Mouse (Mus musculus) C2C12 (cell line): ENCODE measurements around the gene Usp20. TPM values are rescaled to one million over a fixed set of nuclear protein-coding genes. Genes with fewer than 3 reads are reported as not detected.

ENCODE experiments used
- H3K27me3 ChIP-seq: one replicate; pipeline ENCODE4 v1.6.1; 2011; ENCODE audit not compliant: control insufficient read depth, insufficient read depth, insufficient read length
- H3K36me3 ChIP-seq: one replicate; pipeline ENCODE4 v1.6.1; 2011; ENCODE audit not compliant: control insufficient read depth, insufficient read depth
- H3K4me3 ChIP-seq: one replicate; pipeline ENCODE4 v1.5.1; 2011; ENCODE audit warnings: mild to moderate bottlenecking, control low read depth; ENCODE audit not compliant: poor library complexity, insufficient read depth, severe bottlenecking
- H3K79me2 ChIP-seq: one replicate; pipeline ENCODE4 v1.6.1; 2011; ENCODE audit not compliant: control insufficient read depth, insufficient read depth
- H3K79me3 ChIP-seq: one replicate; pipeline ENCODE4 v1.6.1; 2011; ENCODE audit warnings: low read depth, control low read depth
- H3ac ChIP-seq: one replicate; pipeline ENCODE3; 2011; ENCODE audit warnings: low read depth; ENCODE audit not compliant: control insufficient read depth, insufficient read length
- CEBPB ChIP-seq: IDR thresholded peaks from one replicate; pipeline ENCODE4 v1.6.1; 2011; ENCODE audit warnings: low read depth, mild to moderate bottlenecking, control low read depth, moderate library complexity
- CTCF ChIP-seq: IDR thresholded peaks from one replicate; pipeline ENCODE4 v1.5.1; 2011; ENCODE audit not compliant: control insufficient read depth, insufficient read depth, insufficient read length
- FOSL1 ChIP-seq: IDR thresholded peaks from one replicate; pipeline ENCODE4 v1.8.0; 2011; ENCODE audit warnings: mild to moderate bottlenecking, low read length; ENCODE audit not compliant: poor library complexity, insufficient read depth, severe bottlenecking
- MAX ChIP-seq: IDR thresholded peaks from one replicate; pipeline ENCODE4 v1.6.1; 2011; ENCODE audit warnings: mild to moderate bottlenecking, control low read depth
- MYOD1 ChIP-seq: IDR thresholded peaks from one replicate; pipeline ENCODE4 v1.6.1; 2011; ENCODE audit warnings: low read depth; ENCODE audit not compliant: control insufficient read depth, insufficient read length
- MYOG ChIP-seq: IDR thresholded peaks from one replicate; pipeline ENCODE4 v1.6.1; 2011; ENCODE audit not compliant: control insufficient read depth, insufficient read length; ENCODE audit errors: extremely low read depth
- USF1 ChIP-seq: IDR thresholded peaks from one replicate; pipeline ENCODE4 v1.6.1; 2011; ENCODE audit warnings: low read depth, mild to moderate bottlenecking, control low read depth, moderate library complexity
- polyA plus RNA-seq: library from polyadenylated mRNA; unstranded; fragments of >200 nt; fragmentation: generic; extraction: Trizol; gene quantifications from one replicate; pipeline ENCODE4 v1.2.1, GENCODE M21; 2012; ENCODE audit warnings: missing spikeins

The Usp20 gene
- polyA plus RNA-seq, 1 experiment = 26.4 TPM

GRCm38 (mm10) chr2:30957511-30957910 is 24.6 kb upstream of the Usp20 start:
- peaks cover 65% of the 10 kb centered on the region for H3K79me2 ChIP-seq
- H3K36me3 ChIP-seq = peaks cover 66% of the 10 kb centered on the region
- TF ChIP-seq CTCF (no peak), MAX (no peak), FOSL1 (no peak), USF1 (no peak), MYOG (no peak)
- H3ac ChIP-seq = no peak overlapping the region
- peaks cover 38% of the 10 kb centered on the region for H3K79me3 ChIP-seq
- H3K27me3 ChIP-seq = no peaks in the 10 kb centered on the region
- no peak overlapping the region for H3K4me3 ChIP-seq

GRCm38 (mm10) chr2:30958726-30959125 is 23.4 kb upstream of the Usp20 start:
- no peak overlapping the region for H3ac ChIP-seq
- no peaks in the 10 kb centered on the region for H3K27me3 ChIP-seq
- no peak for TF ChIP-seq MAX
- TF ChIP-seq CEBPB = no peak
- TF ChIP-seq MYOG = no peak
- no peak for TF ChIP-seq CTCF
- TF ChIP-seq FOSL1 = no peak
- no peak for TF ChIP-seq USF1
- no peak for TF ChIP-seq MYOD1
- peaks cover 78% of the 10 kb centered on the region for H3K36me3 ChIP-seq
- no peak overlapping the region for H3K4me3 ChIP-seq
- peaks cover 55% of the 10 kb centered on the region for H3K79me2 ChIP-seq
- H3K79me3 ChIP-seq = peaks cover 32% of the 10 kb centered on the region

- H3ac ChIP-seq = no peak overlapping the region
- H3K4me3 ChIP-seq = no peak overlapping the region
- peaks cover 23% of the 10 kb centered on the region for H3K79me3 ChIP-seq
- H3K79me2 ChIP-seq = peaks cover 52% of the 10 kb centered on the region
- H3K27me3 ChIP-seq = no peaks in the 10 kb centered on the region
- TF ChIP-seq FOSL1 = no peak
- H3K36me3 ChIP-seq = peaks cover 84% of the 10 kb centered on the region
Observed at GRCm38 (mm10) chr2:30959856-30960255, 22.2 kb upstream of the Usp20 start.

- Histone ChIP-seq H3K79me3 (peaks cover 28% of the 10 kb centered on the region), H3ac (no peak overlapping the region), H3K4me3 (no peak overlapping the region), H3K27me3 (no peaks in the 10 kb centered on the region), H3K36me3 (peaks cover 69% of the 10 kb centered on the region), H3K79me2 (peaks cover 52% of the 10 kb centered on the region)
- TF ChIP-seq FOSL1 (no peak), MYOG (no peak), USF1 (no peak), CEBPB (no peak), MAX (no peak), CTCF (no peak), MYOD1 (no peak)
Observed at GRCm38 (mm10) chr2:30962570-30963254, 19.4 kb upstream of the Usp20 start.

GRCm38 (mm10) chr2:30965627-30966026 is 16.5 kb upstream of the Usp20 start:
- Histone ChIP-seq H3K4me3 (no peak overlapping the region), H3K36me3 (peaks cover 41% of the 10 kb centered on the region), H3ac (no peak overlapping the region)

GRCm38 (mm10) chr2:30966826-30967225 is 15.3 kb upstream of the Usp20 start:
- H3K79me2 ChIP-seq = peaks cover 37% of the 10 kb centered on the region
- no peaks in the 10 kb centered on the region for H3K27me3 ChIP-seq
- peaks cover 27% of the 10 kb centered on the region for H3K79me3 ChIP-seq
- H3ac ChIP-seq = peak overlapping the region; percentile 87
- no peak for TF ChIP-seq CTCF
- peak; percentile 18 for TF ChIP-seq MYOD1
- peaks cover 46% of the 10 kb centered on the region for H3K36me3 ChIP-seq
- H3K4me3 ChIP-seq = peak overlapping the region; percentile 85

More at GRCm38 (mm10) chr2:30965627-30966026, 16.5 kb upstream of the Usp20 start:
- H3K79me3 ChIP-seq = peaks cover 27% of the 10 kb centered on the region
- peaks cover 37% of the 10 kb centered on the region for H3K79me2 ChIP-seq
- H3K27me3 ChIP-seq = no peaks in the 10 kb centered on the region
- TF ChIP-seq MYOG (no peak), CTCF (no peak), MAX (no peak), MYOD1 (no peak), FOSL1 (no peak), USF1 (no peak), CEBPB (no peak)
